Mouse (Mus musculus): ENCODE measurements around the gene Pomc. TPM values are rescaled to one million over a fixed set of nuclear protein-coding genes. Genes with fewer than 3 reads are reported as not detected.

Gene Pomc
- polyA plus RNA-seq, 1 experiment = 0.20 TPM

DNA sequence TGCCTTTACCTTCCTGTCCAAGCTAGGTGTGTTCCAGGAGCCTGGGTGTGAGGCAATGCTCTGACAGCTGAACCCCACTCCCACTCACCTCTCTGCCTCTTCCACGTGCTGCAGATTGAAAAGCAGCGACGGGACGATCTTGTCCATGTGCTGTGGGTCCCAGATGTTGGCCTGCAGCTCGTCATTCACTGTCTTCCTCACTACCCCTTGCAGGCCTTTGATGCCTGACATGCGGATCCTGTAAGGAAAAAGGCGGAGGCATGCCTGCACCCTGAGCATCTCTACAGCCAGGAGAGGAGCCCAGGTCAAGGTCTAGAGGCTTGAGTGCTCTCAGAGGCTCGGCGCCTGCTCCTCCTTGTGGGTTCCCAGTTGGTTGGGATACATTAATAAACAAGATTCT lies 29.7 kb downstream of the Pomc start:
- Histone ChIP-seq H3K4me1 (ENCODE audit: control insufficient read depth, insufficient read depth, insufficient read length, low read length) (peaks cover 4% of the 10 kb centered on the region; the same call in 1 of the 2 replicates), H3K27ac (ENCODE audit: insufficient read depth, low read depth, low read length) (no peak overlapping the region), H3K27me3 (ENCODE audit: control insufficient read depth, insufficient read depth, low read length) (no peaks in the 10 kb centered on the region), H3K36me3 (ENCODE audit: control insufficient read depth, insufficient read depth, low read length) (no peaks in the 10 kb centered on the region), H3K4me3 (ENCODE audit: low read depth, low read length) (no peak overlapping the region)
- TF ChIP-seq POLR2A (IDR thresholded peaks at IDR 0.05; ENCODE audit: low read depth, low read length) = no peak
- peak; percentile 9; the same call in 1 of the 2 replicates for TF ChIP-seq CTCF (IDR thresholded peaks at IDR 0.05; ENCODE audit: extremely low read depth, insufficient read length, insufficient replicate concordance, low read depth, low read length)
- 77% methylated on average over 9 of the region's 9 CpGs for WGBS

DNA sequence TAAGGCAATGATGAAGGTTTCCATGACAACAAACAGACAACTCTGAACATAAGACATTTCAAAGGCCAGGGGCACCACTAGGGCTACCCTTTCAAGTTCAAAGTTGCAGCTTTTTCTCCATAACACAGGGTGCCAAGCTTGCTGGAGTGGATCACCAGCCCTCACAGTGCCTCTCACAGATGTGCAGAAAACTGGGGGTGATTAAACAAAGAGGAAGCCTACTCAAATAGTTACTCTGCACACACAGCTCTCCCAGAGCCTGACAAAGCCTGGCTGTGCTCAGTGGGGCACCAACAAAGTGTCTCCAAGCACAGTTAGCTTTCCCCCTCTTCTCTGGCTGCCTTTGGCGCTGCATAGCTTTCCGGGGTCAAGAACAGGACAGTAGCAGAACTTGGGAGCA lies 35.2 kb downstream of the Pomc start:
- TF ChIP-seq CTCF (IDR thresholded peaks at IDR 0.05; ENCODE audit: extremely low read depth, insufficient read length, insufficient replicate concordance, low read depth, low read length) = no peak
- no peak for TF ChIP-seq POLR2A (IDR thresholded peaks at IDR 0.05; ENCODE audit: low read depth, low read length)
- 35% methylated on average over 2 of the region's 2 CpGs for WGBS
- Histone ChIP-seq H3K4me3 (ENCODE audit: low read depth, low read length) (no peak overlapping the region), H3K4me1 (ENCODE audit: control insufficient read depth, insufficient read depth, insufficient read length, low read length) (no peaks in the 10 kb centered on the region; the same call in 1 of the 2 replicates), H3K36me3 (ENCODE audit: control insufficient read depth, insufficient read depth, low read length) (0 out of 2 replicates have a peak, but pooled peaks cover 2% of the 10 kb centered on the region), H3K27ac (ENCODE audit: insufficient read depth, low read depth, low read length) (no peak overlapping the region), H3K27me3 (ENCODE audit: control insufficient read depth, insufficient read depth, low read length) (no peaks in the 10 kb centered on the region)

DNA sequence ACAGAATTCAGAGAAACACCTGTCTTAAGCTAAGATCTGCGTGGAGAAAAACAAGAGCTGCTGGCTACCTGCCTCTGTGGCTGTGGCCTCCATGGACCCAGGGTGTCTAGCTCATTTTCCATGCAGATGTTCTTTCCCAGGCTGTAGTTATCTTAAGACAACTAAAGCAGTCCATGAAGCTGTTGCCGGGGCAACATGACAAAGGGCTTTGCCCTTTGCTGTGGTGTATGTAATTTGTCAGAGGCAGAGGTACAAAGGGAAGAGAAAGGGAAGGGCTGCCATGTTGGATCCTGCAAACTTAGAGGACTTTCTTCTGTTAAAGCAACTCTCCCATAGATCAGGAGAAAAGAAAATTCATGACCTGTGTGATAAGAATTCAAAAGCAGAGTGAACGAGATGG lies 36.3 kb downstream of the Pomc start:
- TF ChIP-seq CTCF (IDR thresholded peaks at IDR 0.05; ENCODE audit: extremely low read depth, insufficient read length, insufficient replicate concordance, low read depth, low read length) = no peak
- no peak for TF ChIP-seq POLR2A (IDR thresholded peaks at IDR 0.05; ENCODE audit: low read depth, low read length)
- no peak overlapping the region for H3K27ac ChIP-seq (ENCODE audit: insufficient read depth, low read depth, low read length)
- WGBS = 85% methylated on average over 3 of the region's 3 CpGs

DNA sequence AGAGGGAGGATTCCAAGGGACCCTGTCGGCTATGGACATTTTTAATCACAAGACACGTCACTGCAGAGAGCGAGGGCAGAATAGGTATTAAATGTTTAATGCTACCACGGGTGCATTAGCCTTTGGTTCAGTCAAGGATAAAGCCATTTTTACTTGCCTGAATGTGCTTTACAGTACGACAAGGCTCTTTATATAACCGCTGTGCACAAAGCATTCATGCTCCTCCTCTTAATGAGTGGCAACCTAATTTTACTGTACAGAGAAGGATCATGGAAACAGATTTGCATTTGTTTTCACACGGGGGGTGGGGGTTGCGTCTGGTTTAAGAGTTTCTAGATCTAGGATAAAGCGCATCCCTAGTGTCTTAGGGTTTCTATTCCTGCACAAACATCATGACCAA lies 42.0 kb downstream of the Pomc start:
- H3K36me3 ChIP-seq (ENCODE audit: control insufficient read depth, insufficient read depth, low read length) = 0 out of 2 replicates have a peak, but pooled peaks cover 2% of the 10 kb centered on the region
- no peak overlapping the region for H3K4me3 ChIP-seq (ENCODE audit: low read depth, low read length)
- no peaks in the 10 kb centered on the region for H3K4me1 ChIP-seq (ENCODE audit: control insufficient read depth, insufficient read depth, insufficient read length, low read length)
- H3K27ac ChIP-seq (ENCODE audit: insufficient read depth, low read depth, low read length) = no peak overlapping the region
- WGBS = 87% methylated on average over 9 of the region's 9 CpGs
- no peak for TF ChIP-seq POLR2A (IDR thresholded peaks at IDR 0.05; ENCODE audit: low read depth, low read length)
- TF ChIP-seq CTCF (IDR thresholded peaks at IDR 0.05; ENCODE audit: extremely low read depth, insufficient read length, insufficient replicate concordance, low read depth, low read length) = no peak
- H3K27me3 ChIP-seq (ENCODE audit: control insufficient read depth, insufficient read depth, low read length) = no peaks in the 10 kb centered on the region

More for the DNA sequence above, 36.3 kb downstream of the Pomc start:
- Histone ChIP-seq H3K27me3 (ENCODE audit: control insufficient read depth, insufficient read depth, low read length) (no peaks in the 10 kb centered on the region), H3K4me1 (ENCODE audit: control insufficient read depth, insufficient read depth, insufficient read length, low read length) (no peaks in the 10 kb centered on the region; the same call in 1 of the 2 replicates), H3K36me3 (ENCODE audit: control insufficient read depth, insufficient read depth, low read length) (0 out of 2 replicates have a peak, but pooled peaks cover 2% of the 10 kb centered on the region), H3K4me3 (ENCODE audit: low read depth, low read length) (no peak overlapping the region)

- Histone ChIP-seq H3K4me1 (ENCODE audit: control insufficient read depth, insufficient read depth, insufficient read length, low read length) (no peaks in the 10 kb centered on the region), H3K36me3 (ENCODE audit: control insufficient read depth, insufficient read depth, low read length) (no peaks in the 10 kb centered on the region), H3K27me3 (ENCODE audit: control insufficient read depth, insufficient read depth, low read length) (no peaks in the 10 kb centered on the region), H3K27ac (ENCODE audit: insufficient read depth, low read depth, low read length) (no peak overlapping the region), H3K4me3 (ENCODE audit: low read depth, low read length) (no peak overlapping the region)
- WGBS = 91% methylated on average over 5 of the region's 5 CpGs
- TF ChIP-seq POLR2A (IDR thresholded peaks at IDR 0.05; ENCODE audit: low read depth, low read length) (no peak), CTCF (IDR thresholded peaks at IDR 0.05; ENCODE audit: extremely low read depth, insufficient read length, insufficient replicate concordance, low read depth, low read length) (no peak)
Observed at GRCm38 (mm10) chr12:4000406-4000805, 45.7 kb downstream of the Pomc start.

- Histone ChIP-seq H3K36me3 (ENCODE audit: control insufficient read depth, insufficient read depth, low read length) (no peaks in the 10 kb centered on the region), H3K27ac (ENCODE audit: insufficient read depth, low read depth, low read length) (no peak overlapping the region), H3K4me3 (ENCODE audit: low read depth, low read length) (no peak overlapping the region), H3K4me1 (ENCODE audit: control insufficient read depth, insufficient read depth, insufficient read length, low read length) (peaks cover 3% of the 10 kb centered on the region; the same call in 1 of the 2 replicates), H3K27me3 (ENCODE audit: control insufficient read depth, insufficient read depth, low read length) (no peaks in the 10 kb centered on the region)
- TF ChIP-seq POLR2A (IDR thresholded peaks at IDR 0.05; ENCODE audit: low read depth, low read length) = no peak
- TF ChIP-seq CTCF (IDR thresholded peaks at IDR 0.05; ENCODE audit: extremely low read depth, insufficient read length, insufficient replicate concordance, low read depth, low read length) = no peak
- WGBS = 61% methylated on average over 6 of the region's 6 CpGs
Observed at GRCm38 (mm10) chr12:4004648-4005047, 49.9 kb downstream of the Pomc start.

DNA sequence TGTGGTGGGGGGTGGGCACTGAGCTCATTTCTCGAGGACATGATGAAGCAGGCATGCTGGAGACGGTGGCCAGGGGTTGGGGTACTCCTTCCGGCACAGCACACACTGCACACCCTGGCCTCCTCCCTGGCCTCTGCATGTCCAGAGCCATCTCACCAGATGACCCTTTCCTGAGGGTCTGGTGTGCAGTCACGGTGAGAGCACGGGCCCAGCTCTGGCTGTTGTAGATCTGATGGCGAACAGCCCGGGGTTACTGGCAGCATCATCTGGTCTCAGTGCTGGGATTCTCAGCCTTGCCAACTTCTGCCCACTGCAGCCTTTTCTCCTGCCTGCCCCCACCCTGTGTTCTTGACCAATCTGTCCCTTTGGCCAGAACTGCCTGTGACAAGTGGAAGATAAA lies 51.3 kb downstream of the Pomc start:
- Histone ChIP-seq H3K36me3 (ENCODE audit: control insufficient read depth, insufficient read depth, low read length) (no peaks in the 10 kb centered on the region), H3K27ac (ENCODE audit: insufficient read depth, low read depth, low read length) (peak overlapping the region; percentile 24; the same call in 1 of the 2 replicates), H3K4me3 (ENCODE audit: low read depth, low read length) (no peak overlapping the region), H3K4me1 (ENCODE audit: control insufficient read depth, insufficient read depth, insufficient read length, low read length) (peaks cover 3% of the 10 kb centered on the region; the same call in 1 of the 2 replicates), H3K27me3 (ENCODE audit: control insufficient read depth, insufficient read depth, low read length) (no peaks in the 10 kb centered on the region)
- 89% methylated on average over 7 of the region's 7 CpGs for WGBS
- TF ChIP-seq CTCF (IDR thresholded peaks at IDR 0.05; ENCODE audit: extremely low read depth, insufficient read length, insufficient replicate concordance, low read depth, low read length) = no peak
- TF ChIP-seq POLR2A (IDR thresholded peaks at IDR 0.05; ENCODE audit: low read depth, low read length) = no peak

All from small intestine, adult 2 months (tissue).